Mouse (Mus musculus) stomach, postnatal 0 days (tissue): Measurements from ENCODE around the gene Dcaf12l2.

Experiments used
- CTCF ChIP-seq: IDR thresholded peaks from 2 replicates; pipeline ENCODE4 v1.5.1; 2016; ENCODE audit warnings: antibody characterized with exemption, low read depth, mild to moderate bottlenecking, moderate library complexity
- EP300 ChIP-seq: optimal IDR thresholded peaks from 2 replicates; pipeline ENCODE3; 2016; ENCODE audit warnings: antibody characterized with exemption

DNA sequence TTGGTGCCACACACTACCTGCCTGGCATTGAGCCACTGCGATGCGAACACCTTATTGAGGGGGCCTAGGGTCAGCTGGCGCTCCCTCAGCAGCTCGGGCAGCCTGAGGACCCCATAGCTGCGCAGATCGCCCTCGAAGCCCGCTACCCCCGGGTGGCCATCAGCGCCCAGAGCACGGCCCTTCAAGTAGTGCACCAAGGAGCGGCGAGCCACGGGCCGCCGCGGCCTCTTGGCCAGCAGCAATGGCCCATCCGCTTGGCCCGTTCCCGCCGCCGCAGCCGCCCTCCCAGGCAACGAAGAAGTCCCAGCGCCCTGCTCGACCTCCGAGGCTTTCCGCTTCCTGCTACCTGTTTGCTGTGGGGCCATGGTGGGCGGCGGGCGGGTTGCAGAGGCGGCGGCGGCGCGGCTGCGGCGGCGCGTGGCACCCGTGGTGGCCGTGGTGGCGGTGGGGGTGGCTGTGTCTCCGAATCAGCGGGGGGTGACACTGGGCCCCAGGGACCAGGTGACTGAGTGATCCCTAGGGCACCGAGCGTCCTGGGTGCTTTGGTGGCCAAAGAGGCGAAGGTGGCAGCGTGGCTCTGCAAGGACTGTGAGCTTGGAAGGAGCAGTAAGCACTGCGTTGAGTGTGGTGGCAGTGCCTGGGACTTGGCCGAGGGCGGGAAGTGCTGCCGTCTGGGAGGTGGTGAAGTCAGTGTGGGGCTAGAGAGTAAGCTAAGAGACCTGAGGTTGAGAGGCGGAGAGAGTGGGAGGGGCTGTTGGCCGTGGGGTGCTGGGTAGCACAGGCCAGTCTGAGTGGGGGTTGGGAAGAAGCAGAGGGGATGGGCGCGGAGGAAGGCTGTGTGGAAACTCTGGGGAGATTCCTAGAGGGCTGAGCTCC, at the start of gene Dcaf12l2:
- no peak for TF ChIP-seq CTCF
- TF ChIP-seq EP300 = no peak
